Mouse (Mus musculus) C2C12 (cell line): ENCODE measurements around the gene Capn15.

Experiments
- CEBPB ChIP-seq: IDR thresholded peaks from one replicate; pipeline ENCODE4 v1.6.1; 2011; ENCODE audit warnings: low read depth, mild to moderate bottlenecking, control low read depth, moderate library complexity
- CTCF ChIP-seq: IDR thresholded peaks from one replicate; pipeline ENCODE4 v1.5.1; 2011; ENCODE audit not compliant: control insufficient read depth, insufficient read depth, insufficient read length
- FOSL1 ChIP-seq: IDR thresholded peaks from one replicate; pipeline ENCODE4 v1.8.0; 2011; ENCODE audit warnings: mild to moderate bottlenecking, low read length; ENCODE audit not compliant: poor library complexity, insufficient read depth, severe bottlenecking
- MAX ChIP-seq: IDR thresholded peaks from one replicate; pipeline ENCODE4 v1.6.1; 2011; ENCODE audit warnings: mild to moderate bottlenecking, control low read depth
- MYOD1 ChIP-seq: IDR thresholded peaks from one replicate; pipeline ENCODE4 v1.6.1; 2011; ENCODE audit warnings: low read depth; ENCODE audit not compliant: control insufficient read depth, insufficient read length

GRCm38 (mm10) chr17:26023181-26023580 is 37.6 kb upstream of the Capn15 start:
- no peak for TF ChIP-seq CTCF
- TF ChIP-seq MAX, result no peak
- TF ChIP-seq CEBPB, result no peak
- TF ChIP-seq MYOD1, result no peak
- no peak for TF ChIP-seq FOSL1
